Mouse (Mus musculus) hindbrain, embryonic 16.5 days (tissue): ENCODE results near the gene Rita1. TPM values are rescaled to one million over a fixed set of nuclear protein-coding genes. Genes with fewer than 3 reads are reported as not detected.

Source experiments
- ATAC-seq: fragments of 200-750 bp; cut with Nextera tagmentation; 2 replicates; pipeline ENCODE4 v1.8.0; 2017; ENCODE audit warnings: moderate TSS enrichment, moderate library complexity
- H3K27ac ChIP-seq: fragments of 300-500 bp; sonication (generic); 2 replicates; pipeline ENCODE4 v1.5.1; 2014; ENCODE audit warnings: low read depth, mild to moderate bottlenecking, control low read depth, low read length, moderate library complexity
- H3K27me3 ChIP-seq: fragments of 300-500 bp; sonication (generic); replicated peaks from 2 replicates; pipeline ENCODE4 v1.6.1; 2014; ENCODE audit warnings: low read length; ENCODE audit not compliant: control insufficient read depth, insufficient read depth
- H3K36me3 ChIP-seq: fragments of 300-500 bp; sonication (generic); 2 replicates; pipeline ENCODE4 v1.6.1; 2014; ENCODE audit warnings: mild to moderate bottlenecking, low read length, moderate library complexity, mixed read lengths; ENCODE audit not compliant: control insufficient read depth, insufficient read depth
- H3K4me1 ChIP-seq: fragments of 300-500 bp; sonication (generic); 2 replicates; pipeline ENCODE4 v1.6.1; 2014; ENCODE audit warnings: low read depth, low read length; ENCODE audit not compliant: control insufficient read depth, insufficient read depth
- H3K4me2 ChIP-seq: fragments of 300-500 bp; sonication (generic); 2 replicates; pipeline ENCODE4 v1.6.1; 2014; ENCODE audit warnings: mild to moderate bottlenecking, low read length, control low read depth, moderate library complexity
- H3K4me3 ChIP-seq: fragments of 300-500 bp; sonication (generic); 2 replicates; pipeline ENCODE4 v1.5.1; 2014; ENCODE audit warnings: mild to moderate bottlenecking, low read length, control low read depth, moderate library complexity
- H3K9ac ChIP-seq: fragments of 300-500 bp; sonication (generic); 2 replicates; pipeline ENCODE4 v1.6.1; 2014; ENCODE audit warnings: low read depth, mild to moderate bottlenecking, control low read depth, low read length, moderate library complexity
- H3K9me3 ChIP-seq: fragments of 300-500 bp; sonication (generic); 2 replicates; pipeline ENCODE4 v1.6.1; 2014; ENCODE audit warnings: mild to moderate bottlenecking, low read length, moderate library complexity; ENCODE audit not compliant: control insufficient read depth
- WGBS: fragments of 180-500 bp; shearing (Covaris S2); extraction: QIAGEN DNeasy Blood & Tissue Kit; methylation state at CpG from one replicate; pipeline ENCODE4 v1.1.7; 2014; 5-methylcytosine and 5-hydroxymethylcytosine counted together
- polyA plus RNA-seq: library from polyadenylated mRNA; unstranded; fragments of >200 nt; fragmentation: Nextera tagmentation; extraction: Ambion mirVana; gene quantifications from 2 replicates; pipeline ENCODE4 v1.2.1, GENCODE M21; 2015

Gene Rita1
- polyA plus RNA-seq, 1 experiment from 2014 or later, result 29.3 TPM

GRCm38 (mm10) chr5:120594485-120594884 lies 17.9 kb downstream of the Rita1 start:
- ATAC-seq, result no peak

GRCm38 (mm10) chr5:120592141-120592540 lies 20.2 kb downstream of the Rita1 start:
- no peaks in the 10 kb centered on the region for H3K36me3 ChIP-seq
- H3K4me1 ChIP-seq, result peaks cover 13% of the 10 kb centered on the region
- no peak for ATAC-seq
- 70% methylated on average over 7 of the region's 7 CpGs for WGBS
- no peaks in the 10 kb centered on the region for H3K27me3 ChIP-seq
- H3K9ac ChIP-seq, result no peak overlapping the region
- H3K27ac ChIP-seq, result no peak overlapping the region
- no peak overlapping the region for H3K4me2 ChIP-seq
- H3K4me3 ChIP-seq, result no peak overlapping the region
- no peaks in the 10 kb centered on the region for H3K9me3 ChIP-seq

More at GRCm38 (mm10) chr5:120594485-120594884, 17.9 kb downstream of the Rita1 start:
- Histone ChIP-seq H3K4me1 (no peaks in the 10 kb centered on the region), H3K4me3 (no peak overlapping the region), H3K9ac (no peak overlapping the region), H3K27me3 (no peaks in the 10 kb centered on the region), H3K9me3 (no peaks in the 10 kb centered on the region), H3K36me3 (no peaks in the 10 kb centered on the region), H3K27ac (no peak overlapping the region), H3K4me2 (no peak overlapping the region)
- WGBS, result 87% methylated on average over 6 of the region's 6 CpGs

DNA sequence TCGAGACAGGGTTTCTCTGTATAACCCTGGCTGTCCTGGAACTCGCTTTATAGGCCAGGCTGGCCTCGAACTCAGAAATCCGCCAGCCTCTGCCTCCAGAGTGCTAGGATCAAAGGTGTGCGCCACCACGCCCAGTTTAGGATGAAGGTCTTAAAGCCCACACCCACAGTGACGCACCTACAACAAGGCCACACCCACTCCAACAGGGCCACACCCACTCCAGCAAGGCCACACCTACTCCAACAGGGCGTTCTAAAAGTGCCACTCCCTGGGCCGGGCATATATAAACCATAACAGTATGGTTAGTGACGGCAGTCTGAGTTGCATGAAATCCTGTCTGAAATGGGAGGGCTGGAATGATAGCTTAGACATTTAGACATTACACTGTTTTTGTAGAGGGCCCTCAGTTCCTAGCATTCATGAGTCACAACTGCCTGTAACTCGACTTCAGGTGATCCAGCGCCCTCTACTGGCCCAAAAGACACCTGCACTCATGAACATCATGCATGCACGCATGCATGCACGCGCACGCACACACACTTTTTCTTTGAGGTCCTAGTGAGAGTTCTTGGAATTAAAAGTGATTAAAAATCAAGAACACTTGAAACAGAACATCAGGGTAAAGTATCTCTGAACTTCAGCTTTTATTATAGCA lies 21.9 kb downstream of the Rita1 start:
- Histone ChIP-seq H3K9me3 (no peaks in the 10 kb centered on the region), H3K27ac (no peak overlapping the region), H3K27me3 (no peaks in the 10 kb centered on the region), H3K36me3 (no peaks in the 10 kb centered on the region), H3K4me1 (peaks cover 19% of the 10 kb centered on the region), H3K4me2 (no peak overlapping the region), H3K9ac (no peak overlapping the region), H3K4me3 (no peak overlapping the region)
- ATAC-seq, result no peak
- WGBS, result 79% methylated on average over 16 of the region's 16 CpGs

DNA sequence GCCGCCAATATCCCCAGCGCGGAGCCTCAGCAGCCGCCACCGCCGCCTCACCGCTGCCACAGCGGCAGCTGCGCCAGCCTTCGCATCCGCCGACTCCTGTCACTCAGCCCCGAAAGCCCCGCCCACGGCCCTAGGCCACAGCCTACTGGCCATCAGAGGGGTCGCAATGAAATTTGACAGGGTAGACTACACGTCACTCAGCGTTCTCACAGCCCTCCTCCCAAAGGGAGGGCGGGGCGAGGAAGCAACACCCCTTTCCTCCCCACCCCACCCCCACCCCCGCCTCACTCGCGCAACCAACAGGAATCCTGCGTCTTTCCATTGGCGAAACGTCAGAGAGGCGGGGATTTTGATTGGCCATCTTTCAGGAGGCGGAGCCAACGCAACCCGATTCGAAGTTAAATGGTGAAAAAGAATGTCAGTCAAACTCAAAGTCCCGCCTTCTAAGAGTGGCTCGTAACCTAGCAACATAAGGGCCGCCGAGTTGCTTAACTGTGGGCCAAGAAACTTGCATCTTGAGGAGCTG lies 23.8 kb downstream of the Rita1 start, which contains the start of the genes Tpcn1 and Iqcd:
Gene Tpcn1 (minus strand): TSS at position 105 of the 526 bp plus-strand sequence.
Gene Iqcd (plus strand): TSS at position 448 of the 526 bp plus-strand sequence.
- ATAC-seq, result peak; percentile 99
- H3K4me1 ChIP-seq, result peaks cover 19% of the 10 kb centered on the region
- peak within 1 kb of the TSS; percentile 63 for H3K27ac ChIP-seq
- H3K4me2 ChIP-seq, result peak within 1 kb of the TSS; percentile 99
- H3K9me3 ChIP-seq, result no peaks in the 10 kb centered on the region
- peak within 1 kb of the TSS; percentile 71 for H3K9ac ChIP-seq
- under 1% methylated on average over 35 of the region's 35 CpGs for WGBS
- H3K27me3 ChIP-seq, result no peaks in the 10 kb centered on the region
- H3K4me3 ChIP-seq, result peak within 1 kb of the TSS; percentile 54
- H3K36me3 ChIP-seq, result no peaks in the 10 kb centered on the region

GRCm38 (mm10) chr5:120587940-120588568 lies 24.3 kb downstream of the Rita1 start:
- H3K9me3 ChIP-seq, result no peaks in the 10 kb centered on the region
- peak overlapping the region; percentile 63 for H3K27ac ChIP-seq
- no peaks in the 10 kb centered on the region for H3K27me3 ChIP-seq
- peaks cover 19% of the 10 kb centered on the region for H3K4me1 ChIP-seq
- WGBS, result 2% methylated on average over 29 of the region's 29 CpGs
- no peaks in the 10 kb centered on the region for H3K36me3 ChIP-seq
- H3K4me3 ChIP-seq, result peak overlapping the region; percentile 54
- ATAC-seq, result no peak
- peak overlapping the region; percentile 99 for H3K4me2 ChIP-seq
- peak overlapping the region; percentile 71 for H3K9ac ChIP-seq

GRCm38 (mm10) chr5:120587616-120587926 lies 24.8 kb downstream of the Rita1 start:
- no peak for ATAC-seq
- Histone ChIP-seq H3K9ac (peak overlapping the region; percentile 71), H3K27me3 (no peaks in the 10 kb centered on the region), H3K4me1 (peaks cover 19% of the 10 kb centered on the region), H3K36me3 (no peaks in the 10 kb centered on the region), H3K9me3 (no peaks in the 10 kb centered on the region), H3K27ac (peak overlapping the region; percentile 54), H3K4me3 (peak overlapping the region; percentile 54), H3K4me2 (peak overlapping the region; percentile 99)
- WGBS, result 34% methylated on average over 9 of the region's 9 CpGs

DNA sequence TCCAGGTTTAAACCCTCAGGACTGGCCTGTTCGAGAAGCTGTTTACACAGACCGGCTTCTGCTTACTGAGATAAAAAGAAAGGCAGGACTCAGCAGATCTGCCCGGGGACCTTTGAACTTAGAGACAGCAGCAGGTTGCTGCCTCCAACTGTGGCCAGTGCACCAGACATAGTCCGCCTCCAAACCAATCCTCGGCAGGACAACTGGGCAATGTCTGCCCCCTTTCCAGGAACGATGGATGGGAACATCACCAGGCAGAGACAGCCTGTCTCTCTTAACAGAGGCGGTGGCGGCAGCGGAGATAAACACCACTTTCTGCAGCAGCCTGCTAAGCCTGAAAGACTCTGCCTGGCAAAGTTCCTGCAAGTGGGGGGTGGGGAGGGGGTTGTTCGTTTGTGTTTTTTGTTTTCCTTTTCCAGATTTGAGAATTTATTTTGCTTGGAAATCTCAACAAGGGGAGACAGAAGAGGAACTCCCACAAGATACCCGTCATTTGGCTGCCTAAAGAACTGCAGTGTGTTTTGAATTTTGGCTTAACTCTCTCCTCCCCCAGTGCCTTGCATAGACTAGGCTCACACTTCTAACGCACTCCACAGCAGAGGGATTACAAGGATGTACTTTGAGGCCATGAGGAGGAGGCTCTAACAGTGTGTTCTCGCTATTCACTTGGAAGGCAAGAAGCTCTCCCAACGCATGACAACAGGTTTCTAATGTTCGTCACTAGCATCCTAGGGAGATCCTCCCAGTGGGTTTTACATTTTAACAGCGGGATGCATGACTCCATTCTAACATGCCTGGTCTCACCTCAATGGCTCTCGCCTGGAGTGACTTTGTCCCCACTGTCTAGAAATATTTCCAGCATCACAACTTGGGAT lies 25.4 kb downstream of the Rita1 start:
- peak overlapping the region; percentile 99 for H3K4me2 ChIP-seq
- 15% methylated on average over 17 of the region's 17 CpGs for WGBS
- H3K27ac ChIP-seq, result peak overlapping the region; percentile 54
- H3K9me3 ChIP-seq, result no peaks in the 10 kb centered on the region
- peak overlapping the region; percentile 32; the same call in 1 of the 2 replicates for H3K9ac ChIP-seq
- peak overlapping the region; percentile 54 for H3K4me3 ChIP-seq
- no peaks in the 10 kb centered on the region for H3K27me3 ChIP-seq
- ATAC-seq, result no peak
- peaks cover 19% of the 10 kb centered on the region for H3K4me1 ChIP-seq
- H3K36me3 ChIP-seq, result 0 out of 2 replicates have a peak, but pooled peaks cover under 1% of the 10 kb centered on the region

- Histone ChIP-seq H3K36me3 (0 out of 2 replicates have a peak, but pooled peaks cover 2% of the 10 kb centered on the region), H3K9ac (no peak overlapping the region), H3K9me3 (no peaks in the 10 kb centered on the region), H3K27ac (no peak overlapping the region), H3K4me3 (no peak overlapping the region), H3K27me3 (no peaks in the 10 kb centered on the region), H3K4me2 (no peak overlapping the region), H3K4me1 (peaks cover 19% of the 10 kb centered on the region)
- no peak for ATAC-seq
- WGBS, result 39% methylated on average over 15 of the region's 15 CpGs
Observed at GRCm38 (mm10) chr5:120584968-120585367, 27.4 kb downstream of the Rita1 start.
